Mouse (Mus musculus) midbrain, embryonic 14.5 days (tissue): ENCODE measurements at regions not wholly inside any gene's neighbourhood (a gene's known extent, or its start where the extent isn't known, plus 50 kb on each side); places are given as distances from the start of the nearest gene placed in this dataset.
"Not testable (repeated sequence)": the region's sequence is repeated elsewhere in the genome, so short reads cannot be mapped to it uniquely, and the experiment has no call there.

Source experiments
- ATAC-seq: fragments of 200-750 bp; cut with Nextera tagmentation; 2 replicates; pipeline ENCODE4 v1.8.0; 2017; ENCODE audit warnings: moderate number of reproducible peaks, moderate library complexity; ENCODE audit not compliant: low FRiP score, low TSS enrichment
- DNase-seq: peaks from one replicate; pipeline ENCODE4 v3.0.0-alpha.2; 2015
- H3K27ac ChIP-seq: fragments of 300-500 bp; sonication (generic); replicated peaks from 2 replicates; pipeline ENCODE4 v1.5.1; 2014; ENCODE audit warnings: mild to moderate bottlenecking, low read depth, low read length, moderate library complexity
- H3K27me3 ChIP-seq: fragments of 300-500 bp; sonication (generic); 2 replicates; pipeline ENCODE4 v1.6.1; 2014; ENCODE audit warnings: low read length, control low read depth, mixed read lengths; ENCODE audit not compliant: control insufficient read depth, insufficient read depth
- H3K36me3 ChIP-seq: fragments of 300-500 bp; sonication (generic); 2 replicates; pipeline ENCODE4 v1.6.1; 2014; ENCODE audit warnings: low read length, control low read depth; ENCODE audit not compliant: control insufficient read depth, insufficient read depth
- H3K4me1 ChIP-seq: fragments of 300-500 bp; sonication (generic); 2 replicates; pipeline ENCODE4 v1.6.1; 2014; ENCODE audit warnings: mild to moderate bottlenecking, antibody characterized with exemption, low read length, control low read depth; ENCODE audit not compliant: control insufficient read depth, insufficient read depth
- H3K4me2 ChIP-seq: fragments of 300-500 bp; sonication (generic); 2 replicates; pipeline ENCODE4 v1.6.1; 2014; ENCODE audit warnings: mild to moderate bottlenecking, low read length, moderate library complexity
- H3K4me3 ChIP-seq: fragments of 300-500 bp; sonication (generic); replicated peaks from 2 replicates; pipeline ENCODE4 v1.5.1; 2014; ENCODE audit warnings: low read depth, low read length
- H3K9ac ChIP-seq: fragments of 300-500 bp; sonication (generic); replicated peaks from 2 replicates; pipeline ENCODE4 v1.6.1; 2014; ENCODE audit warnings: mild to moderate bottlenecking, low read length, moderate library complexity
- H3K9me3 ChIP-seq: fragments of 300-500 bp; sonication (generic); 2 replicates; pipeline ENCODE4 v1.6.1; 2016; ENCODE audit warnings: low read length, control low read depth, mixed read lengths; ENCODE audit not compliant: control insufficient read depth
- WGBS: fragments of 180-500 bp; shearing (Covaris S2); extraction: QIAGEN DNeasy Blood & Tissue Kit; methylation state at CpG from one replicate; pipeline ENCODE4 v1.1.7; 2014; 5-methylcytosine and 5-hydroxymethylcytosine counted together

- Histone ChIP-seq H3K27me3 (no peaks in the 10 kb centered on the region), H3K4me1 (no peaks in the 10 kb centered on the region), H3K4me2 (no peak overlapping the region), H3K27ac (no peak overlapping the region), H3K36me3 (no peaks in the 10 kb centered on the region), H3K4me3 (no peak overlapping the region), H3K9me3 (no peaks in the 10 kb centered on the region), H3K9ac (no peak overlapping the region)
- DNase-seq: no peak
- 83% methylated on average over 3 of the region's 3 CpGs for WGBS
- ATAC-seq: no peak
Measured at GRCm38 (mm10) chr4:79670203-79670891, 1163.6 kb upstream of the Tyrp1 start.

GRCm38 (mm10) chr4:79694787-79695763 lies 1138.8 kb upstream of the Tyrp1 start:
- no peak overlapping the region for H3K4me3 ChIP-seq
- DNase-seq (peak; percentile 37), ATAC-seq (0 out of 2 replicates have a peak, but pooled peaks have one; percentile 27)
- 57% methylated on average over 11 of the region's 11 CpGs for WGBS
- H3K4me2 ChIP-seq: no peak overlapping the region; the same call in 1 of the 2 replicates
- H3K4me1 ChIP-seq: 0 out of 2 replicates have a peak, but pooled peaks cover 6% of the 10 kb centered on the region
- H3K27ac ChIP-seq: peak overlapping the region; percentile 41; the same call in 1 of the 2 replicates
- no peaks in the 10 kb centered on the region for H3K27me3 ChIP-seq
- no peaks in the 10 kb centered on the region for H3K36me3 ChIP-seq
- no peak overlapping the region for H3K9ac ChIP-seq
- no peaks in the 10 kb centered on the region for H3K9me3 ChIP-seq

- 92% methylated on average over 14 of the region's 14 CpGs for WGBS
- not testable (repeated sequence) for DNase-seq, H3K4me1 ChIP-seq, H3K9me3 ChIP-seq, H3K4me2 ChIP-seq, H3K27ac ChIP-seq, H3K4me3 ChIP-seq, H3K36me3 ChIP-seq, ATAC-seq, H3K9ac ChIP-seq, H3K27me3 ChIP-seq
Measured at GRCm38 (mm10) chr4:79720915-79721314, 1113.0 kb upstream of the Tyrp1 start.

- ATAC-seq: no peak
- Histone ChIP-seq H3K9ac (no peak overlapping the region), H3K4me1 (no peaks in the 10 kb centered on the region), H3K36me3 (no peaks in the 10 kb centered on the region), H3K4me2 (no peak overlapping the region), H3K9me3 (no peaks in the 10 kb centered on the region), H3K4me3 (no peak overlapping the region), H3K27me3 (no peaks in the 10 kb centered on the region), H3K27ac (no peak overlapping the region)
- WGBS: 50% methylated on average over 1 of the region's 1 CpGs
- peak; percentile 32 for DNase-seq
Measured at GRCm38 (mm10) chr4:79724103-79724502, 1109.8 kb upstream of the Tyrp1 start.

- no peaks in the 10 kb centered on the region for H3K9me3 ChIP-seq
- no peak overlapping the region for H3K4me3 ChIP-seq
- no peaks in the 10 kb centered on the region for H3K27me3 ChIP-seq
- H3K27ac ChIP-seq: no peak overlapping the region
- ATAC-seq (peak; percentile 58; the same call in 1 of the 2 replicates), DNase-seq (peak; percentile 13)
- WGBS: 64% methylated on average over 1 of the region's 1 CpGs
- H3K4me2 ChIP-seq: no peak overlapping the region
- H3K4me1 ChIP-seq: no peaks in the 10 kb centered on the region
- H3K36me3 ChIP-seq: no peaks in the 10 kb centered on the region
- H3K9ac ChIP-seq: no peak overlapping the region
Measured at GRCm38 (mm10) chr4:79740925-79741560, 1092.9 kb upstream of the Tyrp1 start.
